Mouse (Mus musculus): Measurements from ENCODE around the gene Mecr. TPM values are rescaled to one million over a fixed set of nuclear protein-coding genes. Genes with fewer than 3 reads are reported as not detected.

Mecr gene
- polyA plus RNA-seq, 1 experiment from 2014 or later: 35.7 TPM

- H3K4me3 ChIP-seq: peak within 1 kb of the TSS; percentile 92
- H3K4me1 ChIP-seq (replicated peaks): peaks cover 40% of the 10 kb centered on the region
- peaks cover 3% of the 10 kb centered on the region; the same call in 1 of the 2 replicates for H3K36me3 ChIP-seq
- H3K4me2 ChIP-seq: peak within 1 kb of the TSS; percentile 88
- no peaks in the 10 kb centered on the region for H3K9me3 ChIP-seq (replicated peaks)
- H3K27ac ChIP-seq (ENCODE audit: poor library complexity, severe bottlenecking): peak within 1 kb of the TSS; percentile 100
- ATAC-seq (ENCODE audit: insufficient number of reproducible peaks, low FRiP score): peak; percentile 96
- H3K27me3 ChIP-seq (replicated peaks): no peaks in the 10 kb centered on the region
- under 1% methylated on average over 84 of the region's 116 CpGs for WGBS
- peak within 1 kb of the TSS; percentile 99 for H3K9ac ChIP-seq
Observed at GRCm38 (mm10) chr4:131873293-131874168, 30.3 kb downstream of the Mecr start, which contains the start of gene Srsf4. Srsf4 (plus strand) TSS chr4:131873617.

- H3K4me1 ChIP-seq (replicated peaks): peaks cover 45% of the 10 kb centered on the region
Observed at GRCm38 (mm10) chr4:131874169-131874536, 30.9 kb downstream of the Mecr start.

GRCm38 (mm10) chr4:131874567-131874966 is 31.3 kb downstream of the Mecr start:
- 2% methylated on average over 11 of the region's 11 CpGs for WGBS
- Histone ChIP-seq H3K36me3 (peaks cover 3% of the 10 kb centered on the region; the same call in 1 of the 2 replicates), H3K27me3 (replicated peaks) (no peaks in the 10 kb centered on the region), H3K27ac (ENCODE audit: poor library complexity, severe bottlenecking) (peak overlapping the region; percentile 100), H3K4me1 (replicated peaks) (peaks cover 45% of the 10 kb centered on the region), H3K9ac (peak overlapping the region; percentile 99), H3K9me3 (replicated peaks) (no peaks in the 10 kb centered on the region), H3K4me2 (peak overlapping the region; percentile 88), H3K4me3 (peak overlapping the region; percentile 92)
- no peak for ATAC-seq (ENCODE audit: insufficient number of reproducible peaks, low FRiP score)

More at GRCm38 (mm10) chr4:131874169-131874536, 30.9 kb downstream of the Mecr start:
- H3K4me3 ChIP-seq: peak overlapping the region; percentile 92
- WGBS: 0% methylated on average over 20 of the region's 20 CpGs
- peak overlapping the region; percentile 100 for H3K27ac ChIP-seq (ENCODE audit: poor library complexity, severe bottlenecking)
- H3K27me3 ChIP-seq (replicated peaks): no peaks in the 10 kb centered on the region
- peak overlapping the region; percentile 99 for H3K9ac ChIP-seq
- no peak for ATAC-seq (ENCODE audit: insufficient number of reproducible peaks, low FRiP score)
- H3K4me2 ChIP-seq: peak overlapping the region; percentile 88
- H3K36me3 ChIP-seq: peaks cover 3% of the 10 kb centered on the region; the same call in 1 of the 2 replicates
- H3K9me3 ChIP-seq (replicated peaks): no peaks in the 10 kb centered on the region

- peaks cover 49% of the 10 kb centered on the region for H3K4me1 ChIP-seq (replicated peaks)
- WGBS: 48% methylated on average over 3 of the region's 3 CpGs
- no peaks in the 10 kb centered on the region for H3K27me3 ChIP-seq (replicated peaks)
- peak overlapping the region; percentile 99 for H3K9ac ChIP-seq
- no peaks in the 10 kb centered on the region for H3K9me3 ChIP-seq (replicated peaks)
- no peak overlapping the region for H3K27ac ChIP-seq (ENCODE audit: poor library complexity, severe bottlenecking)
- no peak for ATAC-seq (ENCODE audit: insufficient number of reproducible peaks, low FRiP score)
- peak overlapping the region; percentile 88 for H3K4me2 ChIP-seq
- peak overlapping the region; percentile 92 for H3K4me3 ChIP-seq
- peaks cover 3% of the 10 kb centered on the region; the same call in 1 of the 2 replicates for H3K36me3 ChIP-seq
Observed at GRCm38 (mm10) chr4:131875242-131875641, 32.0 kb downstream of the Mecr start.

GRCm38 (mm10) chr4:131876836-131877235 is 33.6 kb downstream of the Mecr start:
- WGBS: 68% methylated on average over 2 of the region's 2 CpGs
- H3K4me1 ChIP-seq (replicated peaks): peaks cover 58% of the 10 kb centered on the region
- H3K4me3 ChIP-seq: no peak overlapping the region
- ATAC-seq (ENCODE audit: insufficient number of reproducible peaks, low FRiP score): no peak
- no peak overlapping the region for H3K27ac ChIP-seq (ENCODE audit: poor library complexity, severe bottlenecking)
- no peaks in the 10 kb centered on the region for H3K27me3 ChIP-seq (replicated peaks)
- no peaks in the 10 kb centered on the region for H3K9me3 ChIP-seq (replicated peaks)
- H3K4me2 ChIP-seq: 0 out of 2 replicates have a peak overlapping the region, but pooled peaks have one; percentile 29
- 0 out of 2 replicates have a peak overlapping the region, but pooled peaks have one; percentile 6 for H3K9ac ChIP-seq
- peaks cover 3% of the 10 kb centered on the region; the same call in 1 of the 2 replicates for H3K36me3 ChIP-seq

GRCm38 (mm10) chr4:131879692-131880091 is 36.4 kb downstream of the Mecr start:
- Histone ChIP-seq H3K9ac (peak overlapping the region; percentile 45; the same call in 1 of the 2 replicates), H3K27ac (ENCODE audit: poor library complexity, severe bottlenecking) (no peak overlapping the region), H3K9me3 (replicated peaks) (no peaks in the 10 kb centered on the region), H3K4me3 (no peak overlapping the region), H3K4me1 (replicated peaks) (peaks cover 69% of the 10 kb centered on the region), H3K36me3 (peaks cover 5% of the 10 kb centered on the region), H3K27me3 (replicated peaks) (no peaks in the 10 kb centered on the region), H3K4me2 (no peak overlapping the region)
- 87% methylated on average over 1 of the region's 1 CpGs for WGBS
- no peak for ATAC-seq (ENCODE audit: insufficient number of reproducible peaks, low FRiP score)

- Histone ChIP-seq H3K27ac (ENCODE audit: poor library complexity, severe bottlenecking) (no peak overlapping the region), H3K4me3 (no peak overlapping the region), H3K4me1 (replicated peaks) (peaks cover 70% of the 10 kb centered on the region), H3K9ac (no peak overlapping the region), H3K27me3 (replicated peaks) (no peaks in the 10 kb centered on the region), H3K9me3 (replicated peaks) (no peaks in the 10 kb centered on the region), H3K4me2 (no peak overlapping the region), H3K36me3 (peaks cover 18% of the 10 kb centered on the region)
- WGBS: 85% methylated on average over 7 of the region's 7 CpGs
- no peak for ATAC-seq (ENCODE audit: insufficient number of reproducible peaks, low FRiP score)
Observed at GRCm38 (mm10) chr4:131881306-131881705, 38.0 kb downstream of the Mecr start.

- Histone ChIP-seq H3K4me2 (no peak overlapping the region), H3K27ac (ENCODE audit: poor library complexity, severe bottlenecking) (0 out of 2 replicates have a peak overlapping the region, but pooled peaks have one; percentile 32), H3K4me3 (no peak overlapping the region), H3K27me3 (replicated peaks) (no peaks in the 10 kb centered on the region), H3K9me3 (replicated peaks) (no peaks in the 10 kb centered on the region), H3K9ac (no peak overlapping the region), H3K4me1 (replicated peaks) (peaks cover 53% of the 10 kb centered on the region), H3K36me3 (peaks cover 29% of the 10 kb centered on the region)
- 73% methylated on average over 6 of the region's 6 CpGs for WGBS
- no peak for ATAC-seq (ENCODE audit: insufficient number of reproducible peaks, low FRiP score)
Observed at GRCm38 (mm10) chr4:131883571-131883970, 40.3 kb downstream of the Mecr start.

GRCm38 (mm10) chr4:131885376-131885775 is 42.1 kb downstream of the Mecr start:
- Histone ChIP-seq H3K27me3 (replicated peaks) (no peaks in the 10 kb centered on the region), H3K27ac (ENCODE audit: poor library complexity, severe bottlenecking) (no peak overlapping the region), H3K4me1 (replicated peaks) (peaks cover 50% of the 10 kb centered on the region), H3K36me3 (peaks cover 36% of the 10 kb centered on the region), H3K9ac (no peak overlapping the region), H3K4me3 (no peak overlapping the region), H3K9me3 (replicated peaks) (no peaks in the 10 kb centered on the region), H3K4me2 (no peak overlapping the region)
- ATAC-seq (ENCODE audit: insufficient number of reproducible peaks, low FRiP score): no peak
- WGBS: 76% methylated on average over 6 of the region's 6 CpGs

- 25% methylated on average over 1 of the region's 1 CpGs for WGBS
- peaks cover 60% of the 10 kb centered on the region for H3K36me3 ChIP-seq
- no peak overlapping the region for H3K9ac ChIP-seq
- H3K9me3 ChIP-seq (replicated peaks): no peaks in the 10 kb centered on the region
- no peak overlapping the region for H3K27ac ChIP-seq (ENCODE audit: poor library complexity, severe bottlenecking)
- H3K4me2 ChIP-seq: no peak overlapping the region
- no peaks in the 10 kb centered on the region for H3K27me3 ChIP-seq (replicated peaks)
- no peak for ATAC-seq (ENCODE audit: insufficient number of reproducible peaks, low FRiP score)
- no peak overlapping the region for H3K4me3 ChIP-seq
- peaks cover 35% of the 10 kb centered on the region for H3K4me1 ChIP-seq (replicated peaks)
Observed at GRCm38 (mm10) chr4:131888564-131888963, 45.3 kb downstream of the Mecr start.

- no peak overlapping the region for H3K9ac ChIP-seq
- no peak for ATAC-seq (ENCODE audit: insufficient number of reproducible peaks, low FRiP score)
- H3K27me3 ChIP-seq (replicated peaks): no peaks in the 10 kb centered on the region
- no peak overlapping the region for H3K27ac ChIP-seq (ENCODE audit: poor library complexity, severe bottlenecking)
- no peaks in the 10 kb centered on the region for H3K9me3 ChIP-seq (replicated peaks)
- no peak overlapping the region for H3K4me3 ChIP-seq
- H3K4me1 ChIP-seq (replicated peaks): peaks cover 17% of the 10 kb centered on the region
- WGBS: 75% methylated on average over 3 of the region's 3 CpGs
- no peak overlapping the region for H3K4me2 ChIP-seq
- H3K36me3 ChIP-seq: peaks cover 64% of the 10 kb centered on the region
Observed at GRCm38 (mm10) chr4:131890692-131891091, 47.4 kb downstream of the Mecr start.

Data from heart, embryonic 12.5 days (tissue).